Mouse (Mus musculus): ENCODE results near the gene Aqp8.

DNA sequence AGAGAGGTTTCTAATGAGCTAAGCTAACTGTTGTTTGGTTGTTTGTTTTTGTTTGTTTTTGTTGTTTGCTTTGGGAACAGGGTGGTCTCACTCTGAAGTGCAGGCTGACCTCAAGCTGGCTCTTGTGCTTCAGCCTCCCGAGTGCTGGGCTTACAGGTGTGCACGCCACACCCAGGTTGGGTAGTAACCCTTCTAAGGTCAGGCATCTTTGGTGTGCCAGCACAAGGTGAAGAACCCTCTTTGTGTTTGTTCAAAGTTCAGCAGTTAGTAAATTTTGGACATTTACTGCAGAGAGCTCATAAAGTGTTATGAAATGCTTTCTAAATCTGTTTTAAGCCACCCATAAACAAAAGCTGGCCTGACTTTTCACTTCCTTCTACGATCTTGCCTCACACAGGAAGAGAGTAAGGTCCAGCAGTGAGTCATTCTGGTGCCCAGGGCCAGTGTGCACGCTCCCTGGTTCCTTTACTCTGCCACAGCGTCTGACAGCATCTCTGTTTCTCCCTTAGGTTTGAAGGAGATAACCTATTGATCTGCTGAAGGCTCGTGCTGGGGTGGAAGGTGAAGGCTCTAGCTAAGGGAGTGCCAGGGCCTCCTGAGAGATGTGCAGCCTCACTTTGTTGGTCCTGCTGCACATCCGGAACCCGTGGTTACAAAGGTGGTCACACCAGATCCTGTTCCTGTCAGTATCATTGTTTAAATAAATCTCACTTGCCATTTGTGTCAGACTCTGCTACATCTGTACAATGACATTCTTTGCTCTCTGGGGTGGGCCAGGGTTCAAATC is 32.3 kb upstream of the Aqp8 start:
- no peak for TF ChIP-seq POLR2A (IDR thresholded peaks at IDR 0.05; ENCODE audit: borderline replicate concordance, low read depth, low read length)
- no peak for TF ChIP-seq CTCF (IDR thresholded peaks at IDR 0.05; ENCODE audit: low read depth, low read length)

Data from bone marrow macrophage, adult 2 months (primary cell).